Mouse (Mus musculus) spleen, adult 12 weeks (tissue): ENCODE results near the gene Gm3402.
"Not testable (repeated sequence)": the region's sequence is repeated elsewhere in the genome, so short reads cannot be mapped to it uniquely, and the experiment has no call there.

Source experiments
- DNase-seq: peaks from one replicate; pipeline ENCODE4 v3.0.0; 2022; ENCODE audit warnings: low spot score

Gene Gm3402

DNA sequence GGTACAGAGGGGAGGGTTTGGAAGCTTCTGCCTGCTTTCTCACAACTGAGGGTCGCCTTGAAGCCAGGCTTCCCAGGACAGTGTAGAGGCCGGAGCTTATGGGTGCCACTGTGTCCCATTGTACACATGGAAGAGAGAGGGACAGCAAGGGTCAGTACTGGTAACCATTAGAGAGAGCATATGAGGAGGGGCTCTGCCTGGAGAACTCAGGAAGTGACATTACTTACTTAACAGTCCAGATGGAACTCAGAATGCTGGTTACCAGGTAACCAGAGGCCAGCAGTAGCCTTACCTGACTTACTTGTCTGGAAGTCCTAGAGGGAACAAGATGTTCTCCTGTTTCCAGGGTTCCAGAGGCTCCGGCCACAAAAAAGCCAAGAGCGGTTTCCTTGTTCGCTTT is at the start of gene Gm3402:
Gene Gm3402 (plus strand): TSS at position 301 of the 400 bp plus-strand sequence.
- not testable (repeated sequence) for DNase-seq

GRCm38 (mm10) chr5:146466663-146467062 is 47.3 kb upstream of the Gm3402 start:
- DNase-seq, result no peak

GRCm38 (mm10) chr5:146468311-146468710 is 45.6 kb upstream of the Gm3402 start:
- DNase-seq, result no peak

DNA sequence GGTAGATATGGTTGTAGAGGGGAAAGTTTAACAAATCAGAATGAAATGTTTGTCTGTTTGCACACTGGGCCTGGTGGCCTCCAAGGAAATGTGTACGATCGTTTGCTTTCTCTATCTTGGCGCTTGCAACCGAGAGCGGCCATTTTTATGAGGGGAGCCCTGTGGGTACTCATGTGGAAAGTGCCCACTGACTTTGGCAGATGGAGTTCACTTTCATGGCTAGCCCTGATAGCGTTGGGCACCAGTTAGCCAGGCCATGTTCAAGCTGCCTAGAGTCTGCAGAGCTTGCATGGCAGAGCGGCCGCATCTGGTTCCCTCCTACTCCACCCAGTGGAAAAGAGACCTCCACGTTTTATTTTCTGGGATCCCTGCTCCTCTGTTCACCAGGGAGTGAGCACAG is 43.1 kb upstream of the Gm3402 start:
- DNase-seq, result no peak

DNA sequence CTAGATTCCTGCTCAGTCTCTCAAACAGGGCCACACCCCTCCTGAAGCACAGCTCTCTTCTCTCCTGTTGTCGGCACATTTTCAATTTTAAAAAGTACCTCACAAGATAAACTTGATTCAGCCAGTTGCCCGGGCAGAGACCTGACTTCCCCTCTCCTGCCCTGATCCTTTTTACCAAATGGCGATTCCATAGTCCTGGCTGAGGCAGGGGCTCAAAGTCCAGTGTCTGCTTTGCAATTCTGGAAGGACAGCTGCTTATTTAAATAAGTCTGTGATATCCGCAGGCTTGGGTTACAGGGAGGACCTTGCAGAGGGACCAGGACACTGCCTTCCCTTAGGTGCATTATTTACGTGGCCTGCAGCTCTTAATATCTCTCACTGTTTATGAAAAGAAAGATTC is 42.6 kb upstream of the Gm3402 start:
- no peak for DNase-seq

- DNase-seq, result no peak
These were observed 42.1 kb upstream of the Gm3402 start for GRCm38 (mm10) chr5:146471821-146472220.

GRCm38 (mm10) chr5:146479564-146479963 is 34.4 kb upstream of the Gm3402 start:
- DNase-seq, result not testable (repeated sequence)

DNA sequence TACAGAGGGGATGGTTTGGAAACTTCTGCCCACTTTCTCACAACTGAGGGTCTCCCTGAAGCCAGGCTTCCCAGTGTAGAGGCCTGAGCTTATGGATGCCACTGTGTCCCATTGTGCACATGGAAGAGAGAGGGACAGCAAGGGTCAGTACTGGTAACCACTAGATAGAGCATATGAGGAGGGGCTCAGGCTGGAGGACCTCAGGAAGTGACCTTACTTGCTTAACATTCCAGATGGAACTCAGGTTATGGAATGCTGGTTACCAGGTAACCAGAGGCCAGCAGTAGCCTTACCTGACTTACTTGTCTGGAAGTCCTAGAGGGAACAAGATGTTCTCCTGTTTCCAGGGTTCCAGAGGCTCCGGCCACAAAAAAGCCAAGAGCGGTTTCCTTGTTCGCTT is 32.3 kb upstream of the Gm3402 start, which contains the start of gene Gm6408:
Gene Gm6408 (plus strand): TSS at position 301 of the 400 bp plus-strand sequence.
- DNase-seq, result not testable (repeated sequence)

GRCm38 (mm10) chr5:146488959-146489358 is 25.0 kb upstream of the Gm3402 start:
- not testable (repeated sequence) for DNase-seq

GRCm38 (mm10) chr5:146491063-146491462 is 22.9 kb upstream of the Gm3402 start, which contains the start of gene Gm6370:
Gene Gm6370 (plus strand): TSS chr5:146491363.
- not testable (repeated sequence) for DNase-seq

DNA sequence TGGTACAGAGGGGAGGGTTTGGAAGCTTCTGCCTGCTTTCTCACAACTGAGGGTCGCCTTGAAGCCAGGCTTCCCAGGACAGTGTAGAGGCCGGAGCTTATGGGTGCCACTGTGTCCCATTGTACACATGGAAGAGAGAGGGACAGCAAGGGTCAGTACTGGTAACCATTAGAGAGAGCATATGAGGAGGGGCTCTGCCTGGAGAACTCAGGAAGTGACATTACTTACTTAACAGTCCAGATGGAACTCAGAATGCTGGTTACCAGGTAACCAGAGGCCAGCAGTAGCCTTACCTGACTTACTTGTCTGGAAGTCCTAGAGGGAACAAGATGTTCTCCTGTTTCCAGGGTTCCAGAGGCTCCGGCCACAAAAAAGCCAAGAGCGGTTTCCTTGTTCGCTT is 11.8 kb upstream of the Gm3402 start, which contains the start of gene 4930449I24Rik:
Gene 4930449I24Rik (plus strand): TSS at position 301 of the 400 bp plus-strand sequence.
- not testable (repeated sequence) for DNase-seq

DNA sequence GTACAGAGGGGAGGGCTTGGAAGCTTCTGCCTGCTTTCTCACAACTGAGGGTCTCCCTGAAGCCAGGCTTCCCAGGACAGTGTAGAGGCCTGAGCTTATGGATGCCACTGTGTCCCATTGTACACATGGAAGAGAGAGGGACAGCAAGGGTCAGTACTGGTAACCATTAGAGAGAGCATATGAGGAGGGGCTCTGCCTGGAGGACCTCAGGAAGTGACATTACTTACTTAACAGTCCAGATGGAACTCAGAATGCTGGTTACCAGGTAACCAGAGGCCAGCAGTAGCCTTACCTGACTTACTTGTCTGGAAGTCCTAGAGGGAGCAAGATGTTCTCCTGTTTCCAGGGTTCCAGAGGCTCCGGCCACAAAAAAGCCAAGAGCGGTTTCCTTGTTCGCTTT is 11.6 kb downstream of the Gm3402 start, which contains the start of gene Gm3404:
Gene Gm3404 (plus strand): TSS at position 301 of the 400 bp plus-strand sequence.
- not testable (repeated sequence) for DNase-seq

- not testable (repeated sequence) for DNase-seq
These were observed 23.4 kb downstream of the Gm3402 start, which contains the start of gene Gm3409 for GRCm38 (mm10) chr5:146537347-146537746. Gene Gm3409 (plus strand): TSS chr5:146537647.

DNA sequence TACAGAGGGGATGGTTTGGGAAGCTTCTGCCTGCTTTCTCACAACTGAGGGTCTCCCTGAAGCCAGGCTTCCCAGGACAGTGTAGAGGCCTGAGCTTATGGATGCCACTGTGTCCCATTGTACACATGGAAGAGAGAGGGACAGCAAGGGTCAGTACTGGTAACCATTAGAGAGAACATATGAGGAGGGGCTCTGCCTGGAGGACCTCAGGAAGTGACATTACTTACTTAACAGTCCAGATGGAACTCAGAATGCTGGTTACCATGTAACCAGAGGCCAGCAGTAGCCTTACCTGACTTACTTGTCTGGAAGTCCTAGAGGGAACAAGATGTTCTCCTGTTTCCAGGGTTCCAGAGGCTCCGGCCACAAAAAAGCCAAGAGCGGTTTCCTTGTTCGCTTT is 41.9 kb downstream of the Gm3402 start, which contains the start of gene Gm3415:
Gene Gm3415 (plus strand): TSS at position 301 of the 400 bp plus-strand sequence.
- DNase-seq, result not testable (repeated sequence)

GRCm38 (mm10) chr5:146564259-146564658 is 50.3 kb downstream of the Gm3402 start:
- no peak for DNase-seq
